Mouse (Mus musculus): ENCODE measurements around the gene Adarb2. TPM values are rescaled to one million over a fixed set of nuclear protein-coding genes. Genes with fewer than 3 reads are reported as not detected.

The Adarb2 gene
- polyA plus RNA-seq, 1 experiment from 2014 or later = 0.07 TPM

- no peak for DNase-seq (ENCODE audit: low spot score)
Measured at GRCm38 (mm10) chr13:8664615-8665240, 462.1 kb downstream of the Adarb2 start.

- DNase-seq (ENCODE audit: low spot score) = no peak
Measured at GRCm38 (mm10) chr13:8677174-8677573, 474.5 kb downstream of the Adarb2 start.

GRCm38 (mm10) chr13:8680470-8681129, 477.9 kb downstream of the Adarb2 start:
- DNase-seq (ENCODE audit: low spot score) = no peak

- no peak for DNase-seq (ENCODE audit: low spot score)
Measured at GRCm38 (mm10) chr13:8691448-8691847, 488.8 kb downstream of the Adarb2 start.

- DNase-seq (ENCODE audit: low spot score) = no peak
Measured at GRCm38 (mm10) chr13:8692787-8693186, 490.1 kb downstream of the Adarb2 start.

- no peak for DNase-seq (ENCODE audit: low spot score)
Measured at GRCm38 (mm10) chr13:8698451-8698850, 495.8 kb downstream of the Adarb2 start.

GRCm38 (mm10) chr13:8699831-8700230, 497.2 kb downstream of the Adarb2 start:
- no peak for DNase-seq (ENCODE audit: low spot score)

GRCm38 (mm10) chr13:8700981-8701380, 498.3 kb downstream of the Adarb2 start:
- DNase-seq (ENCODE audit: low spot score) = no peak

GRCm38 (mm10) chr13:8705296-8705695, 502.6 kb downstream of the Adarb2 start:
- DNase-seq (ENCODE audit: low spot score) = no peak

GRCm38 (mm10) chr13:8713377-8713776, 510.7 kb downstream of the Adarb2 start:
- no peak for DNase-seq (ENCODE audit: low spot score)

GRCm38 (mm10) chr13:8729972-8730645, 527.4 kb downstream of the Adarb2 start:
- no peak for DNase-seq (ENCODE audit: low spot score)

- DNase-seq (ENCODE audit: low spot score) = no peak
Measured at GRCm38 (mm10) chr13:8737139-8737865, 534.6 kb downstream of the Adarb2 start.

- DNase-seq (ENCODE audit: low spot score) = peak; percentile 36
Measured at GRCm38 (mm10) chr13:8742792-8743191, 540.1 kb downstream of the Adarb2 start.

- DNase-seq (ENCODE audit: low spot score) = peak; percentile 37
Measured at GRCm38 (mm10) chr13:8744565-8744964, 541.9 kb downstream of the Adarb2 start.

- DNase-seq (ENCODE audit: low spot score) = no peak
Measured at GRCm38 (mm10) chr13:8745596-8745995, 542.9 kb downstream of the Adarb2 start.

- DNase-seq (ENCODE audit: low spot score) = no peak
Measured at GRCm38 (mm10) chr13:8749451-8749850, 546.8 kb downstream of the Adarb2 start.

- DNase-seq (ENCODE audit: low spot score) = no peak
Measured at GRCm38 (mm10) chr13:8760940-8761339, 558.3 kb downstream of the Adarb2 start.

- DNase-seq (ENCODE audit: low spot score) = no peak
Measured at GRCm38 (mm10) chr13:8769654-8770227, 567.1 kb downstream of the Adarb2 start.

- no peak for DNase-seq (ENCODE audit: low spot score)
Measured at GRCm38 (mm10) chr13:8770616-8771015, 568.0 kb downstream of the Adarb2 start.

GRCm38 (mm10) chr13:8780441-8780840, 577.8 kb downstream of the Adarb2 start:
- peak; percentile 75 for DNase-seq (ENCODE audit: low spot score)

GRCm38 (mm10) chr13:8782636-8783035, 580.0 kb downstream of the Adarb2 start:
- DNase-seq (ENCODE audit: low spot score) = no peak

Data from thymus, postnatal 0 days (tissue).